Mouse (Mus musculus): ENCODE data around the gene Tipin.
"Not testable (repeated sequence)": the region's sequence is repeated elsewhere in the genome, so short reads cannot be mapped to it uniquely, and the experiment has no call there.

Tipin gene

DNA sequence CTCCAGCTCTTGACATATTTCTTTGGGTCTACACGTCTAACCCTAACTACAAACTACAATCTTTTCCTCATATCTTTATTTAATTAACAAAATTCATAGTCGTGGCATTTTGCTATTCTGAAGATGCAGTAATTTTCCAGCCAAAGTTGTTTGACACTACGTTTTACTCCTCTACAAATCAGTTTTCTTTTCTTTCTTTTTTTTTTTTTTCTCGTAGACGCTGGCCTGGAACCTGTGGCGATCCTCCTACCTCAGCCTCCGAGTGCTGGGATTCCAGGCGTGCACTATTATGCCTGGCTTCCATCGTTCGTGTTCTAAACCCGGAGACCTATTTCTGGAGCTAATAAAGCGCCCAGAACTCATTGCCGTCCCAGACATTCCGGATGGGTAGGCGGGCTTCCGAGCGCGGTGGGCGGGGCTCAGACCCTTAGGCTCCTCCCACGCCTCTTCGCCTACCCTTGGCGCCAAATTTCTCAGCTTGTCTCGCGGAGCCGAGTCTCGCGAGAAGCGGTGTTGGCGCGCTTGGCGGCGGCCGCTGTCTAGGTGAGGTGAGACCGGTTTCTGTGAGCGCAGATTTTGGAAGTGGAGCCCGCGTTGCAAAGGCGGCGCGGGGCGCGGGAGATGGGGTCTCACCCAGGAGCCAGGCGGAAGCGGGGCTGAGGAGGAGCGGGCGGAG lies at the start of gene Tipin:
Gene Tipin, plus strand, starts transcription at position 477 of the 676 bp plus-strand sequence.
- DNase-seq, result peak; percentile 96 to 97

DNA sequence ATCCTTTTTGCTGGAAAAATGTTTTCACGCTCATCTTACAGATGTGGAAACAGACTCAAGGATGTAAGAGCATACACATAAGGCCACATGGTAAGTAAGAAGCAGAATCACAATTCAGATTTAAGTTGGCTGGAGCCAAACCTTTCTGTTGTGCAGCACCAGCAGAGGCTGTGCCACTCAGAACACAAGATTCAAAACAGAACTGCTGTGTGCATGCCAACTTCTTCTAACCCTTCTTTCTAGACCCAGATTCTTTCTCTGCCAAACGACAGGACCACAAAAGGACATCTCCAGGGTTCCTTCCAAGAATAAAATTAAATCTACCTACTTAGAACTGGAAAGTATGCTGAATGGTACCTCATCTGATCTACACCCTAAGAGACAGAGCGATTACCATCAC lies 49.7 kb upstream of the Tipin start:
- DNase-seq, result no peak

DNA sequence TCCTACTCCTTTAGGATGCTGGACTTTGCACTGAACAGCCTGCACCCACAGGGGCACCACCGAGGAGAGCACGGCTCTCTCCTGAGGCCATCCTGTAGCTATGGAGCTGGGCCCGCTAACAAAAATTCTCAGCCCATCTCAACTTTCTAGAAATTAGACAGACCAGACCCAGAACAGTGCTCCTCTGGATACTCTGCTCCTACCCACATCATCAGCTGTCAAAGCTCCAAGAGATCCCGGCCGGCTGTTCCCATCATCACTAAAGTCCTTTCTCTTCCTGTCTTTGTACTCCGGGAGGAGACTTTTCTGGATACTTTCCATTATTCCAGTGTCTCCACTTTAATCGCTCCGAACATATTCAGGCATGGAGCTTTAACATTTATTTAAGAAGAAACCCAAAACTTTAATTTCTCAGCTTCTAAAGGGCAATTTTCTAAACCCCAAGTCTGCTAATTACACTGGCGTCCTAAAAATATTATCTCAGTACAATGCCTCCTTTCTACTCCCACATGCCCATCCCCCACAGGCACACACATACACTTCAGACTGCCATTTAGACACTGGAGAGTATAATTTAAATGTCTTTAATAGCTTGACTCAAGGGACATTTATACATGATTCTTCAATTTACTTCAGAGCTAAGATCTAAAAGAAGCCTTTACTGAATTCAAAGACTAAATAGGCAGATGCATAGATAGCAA lies 49.0 kb upstream of the Tipin start:
- peak; percentile 50 to 56 for DNase-seq

- no peak for DNase-seq
Observed at GRCm38 (mm10) chr9:64233656-64234055, 47.7 kb upstream of the Tipin start.

GRCm38 (mm10) chr9:64234768-64235435 lies 46.5 kb upstream of the Tipin start, which contains the start of gene Uchl4:
Gene Uchl4 (plus strand): TSS chr9:64235201.
- DNase-seq, result peak; percentile 61 to 82

GRCm38 (mm10) chr9:64236056-64236455 lies 45.3 kb upstream of the Tipin start:
- no peak for DNase-seq

GRCm38 (mm10) chr9:64240116-64240515 lies 41.3 kb upstream of the Tipin start:
- DNase-seq, result no peak

- peak; percentile 48 for DNase-seq
Observed at GRCm38 (mm10) chr9:64240681-64241080, 40.7 kb upstream of the Tipin start.

- no peak for DNase-seq
Observed at GRCm38 (mm10) chr9:64242381-64242831, 39.0 kb upstream of the Tipin start.

- no peak for DNase-seq
Observed at GRCm38 (mm10) chr9:64249371-64249770, 32.0 kb upstream of the Tipin start.

DNA sequence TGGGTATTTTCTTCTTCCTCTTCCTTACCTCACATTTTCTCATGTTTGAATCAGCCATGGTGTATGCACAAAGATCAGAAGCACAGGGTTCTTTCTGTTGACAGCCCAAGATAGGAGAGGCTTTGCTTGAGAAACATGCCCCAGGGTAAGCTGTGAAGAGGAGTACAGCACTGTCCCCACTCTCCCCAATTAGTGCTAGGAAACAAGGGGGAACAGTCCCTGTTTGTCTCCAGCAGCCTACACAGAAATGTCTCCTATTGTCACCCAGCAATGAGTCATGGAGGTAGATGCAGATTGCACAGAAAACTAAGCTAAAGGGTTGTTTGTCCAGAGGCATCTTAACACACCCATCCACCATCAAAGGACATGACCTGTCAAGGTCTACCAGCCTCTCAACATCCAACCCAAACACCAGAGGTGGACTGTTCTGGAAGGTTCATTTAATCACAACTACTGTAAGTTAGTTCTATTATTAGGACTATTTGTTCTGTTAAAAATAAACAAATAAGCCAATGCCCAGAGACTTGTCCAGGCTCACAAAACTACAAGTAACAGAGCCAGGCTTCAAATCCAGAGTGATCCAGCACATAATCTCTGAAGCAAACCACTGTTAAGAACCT lies 31.2 kb upstream of the Tipin start:
- DNase-seq, result no peak

- DNase-seq, result peak; percentile 45 to 66
Observed at GRCm38 (mm10) chr9:64252591-64253020, 28.8 kb upstream of the Tipin start.

DNA sequence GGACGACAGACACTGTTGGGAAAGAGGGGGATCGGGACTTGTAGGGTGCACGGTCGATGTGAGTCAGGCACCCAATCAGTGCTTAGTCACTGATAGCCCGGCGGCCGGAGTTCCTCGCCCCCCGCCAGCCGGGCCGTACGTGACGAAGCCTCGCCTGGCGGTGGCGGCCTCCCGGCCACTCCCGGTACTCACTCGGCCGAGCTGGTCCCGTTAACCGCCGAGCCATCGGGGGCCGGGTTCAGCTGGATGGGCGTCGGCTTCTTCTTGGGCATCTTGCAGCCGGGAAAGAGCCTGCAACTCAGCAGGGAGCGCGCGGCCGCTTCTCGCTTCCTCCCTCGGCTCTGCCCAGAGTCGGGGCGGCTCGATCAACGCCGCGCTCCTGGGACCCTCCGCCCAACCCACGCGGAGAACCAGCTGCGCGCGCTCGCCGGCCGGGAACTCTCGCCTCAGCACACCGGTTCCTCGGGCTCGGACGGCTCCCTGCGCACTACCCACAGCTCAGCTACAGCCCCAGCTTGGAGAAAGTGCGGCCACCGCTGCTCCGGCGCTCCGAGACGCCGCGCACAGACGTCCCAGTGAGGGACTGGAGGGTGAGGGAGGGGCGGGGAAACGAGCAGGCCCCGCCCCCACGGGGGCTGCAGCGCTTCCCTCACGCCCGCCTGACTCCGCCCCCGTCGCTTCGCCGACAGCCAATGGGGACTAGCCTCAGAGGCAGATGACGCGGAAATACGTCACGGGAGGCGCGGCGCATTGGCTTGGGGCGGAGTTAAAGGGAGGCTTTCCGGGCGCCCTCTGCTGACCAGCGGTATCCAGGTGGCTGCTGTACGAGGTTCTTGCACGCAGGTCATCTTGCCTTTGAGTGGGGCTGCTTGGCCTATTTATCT lies 28.1 kb upstream of the Tipin start, which contains the start of gene Map2k1:
Gene Map2k1, minus strand, starts transcription at position 611 of the 884 bp plus-strand sequence.
- DNase-seq, result peak; percentile 100

GRCm38 (mm10) chr9:64255422-64255821 lies 26.0 kb upstream of the Tipin start:
- DNase-seq, result no peak

- DNase-seq, result no peak
Observed at GRCm38 (mm10) chr9:64256204-64256603, 25.2 kb upstream of the Tipin start.

- no peak for DNase-seq
Observed at GRCm38 (mm10) chr9:64259906-64260305, 21.5 kb upstream of the Tipin start.

GRCm38 (mm10) chr9:64261023-64261422 lies 20.4 kb upstream of the Tipin start:
- DNase-seq, result no peak

DNA sequence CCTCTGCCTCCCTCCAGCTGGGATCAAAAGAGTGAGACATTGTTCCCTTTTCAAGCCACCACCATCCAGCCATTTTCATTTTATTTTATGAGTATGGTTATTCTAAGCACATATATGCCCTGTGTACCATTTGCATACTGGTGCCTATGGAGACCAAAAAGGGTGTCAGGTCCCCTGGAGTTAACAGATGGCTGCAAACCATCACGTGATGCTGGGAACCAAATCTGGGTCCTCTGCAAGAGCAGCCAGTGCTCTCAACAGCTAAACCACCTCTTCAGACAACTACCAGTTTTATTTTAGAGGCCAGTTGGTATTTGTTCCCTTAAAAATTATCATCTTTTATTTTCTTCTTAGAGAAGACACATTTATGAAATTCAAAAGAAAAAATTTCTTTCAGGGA lies 16.6 kb upstream of the Tipin start:
- no peak for DNase-seq

GRCm38 (mm10) chr9:64267231-64267630 lies 14.2 kb upstream of the Tipin start:
- no peak for DNase-seq

GRCm38 (mm10) chr9:64268196-64268595 lies 13.2 kb upstream of the Tipin start:
- DNase-seq, result no peak

DNA sequence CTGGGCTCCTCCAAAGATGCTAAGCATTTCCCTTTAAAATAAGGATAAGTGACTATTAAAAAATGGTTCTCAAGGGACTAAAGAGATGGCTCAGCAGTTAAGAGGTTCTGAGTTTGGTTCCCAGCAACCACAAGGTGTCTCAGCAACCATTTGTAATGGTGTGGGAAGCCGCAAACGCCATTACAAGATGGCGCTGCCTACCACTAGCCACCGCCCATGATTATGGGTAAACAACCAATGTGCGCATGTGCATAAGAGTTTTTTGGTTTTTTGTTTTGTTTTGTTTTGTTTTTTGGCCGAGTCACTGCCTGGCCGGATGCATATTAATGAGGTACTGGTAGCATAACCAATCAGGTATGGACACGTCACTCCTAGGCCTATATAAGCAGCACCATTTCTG lies 12.5 kb upstream of the Tipin start:
- not testable (repeated sequence) for DNase-seq

GRCm38 (mm10) chr9:64271249-64271648 lies 10.1 kb upstream of the Tipin start:
- no peak for DNase-seq

All from kidney, postnatal 25 days (tissue).